Mouse (Mus musculus) small intestine, adult 2 months (tissue): Measurements from ENCODE around the gene 4930451I11Rik.

Experiments
- CTCF ChIP-seq: fragments of 200-500 bp; IDR thresholded peaks from 2 replicates; pipeline ENCODE4 v1.5.1; 2012; ENCODE audit warnings: low read depth, mild to moderate bottlenecking, control low read depth, inconsistent platforms, low read length, moderate library complexity, mixed read lengths; ENCODE audit not compliant: insufficient replicate concordance, insufficient read length; ENCODE audit errors: extremely low read depth
- POLR2A ChIP-seq: fragments of 200-500 bp; IDR thresholded peaks from 2 replicates; pipeline ENCODE4 v1.6.1; 2012; ENCODE audit warnings: low read depth, mild to moderate bottlenecking, control low read depth, inconsistent platforms, low read length, moderate library complexity

DNA sequence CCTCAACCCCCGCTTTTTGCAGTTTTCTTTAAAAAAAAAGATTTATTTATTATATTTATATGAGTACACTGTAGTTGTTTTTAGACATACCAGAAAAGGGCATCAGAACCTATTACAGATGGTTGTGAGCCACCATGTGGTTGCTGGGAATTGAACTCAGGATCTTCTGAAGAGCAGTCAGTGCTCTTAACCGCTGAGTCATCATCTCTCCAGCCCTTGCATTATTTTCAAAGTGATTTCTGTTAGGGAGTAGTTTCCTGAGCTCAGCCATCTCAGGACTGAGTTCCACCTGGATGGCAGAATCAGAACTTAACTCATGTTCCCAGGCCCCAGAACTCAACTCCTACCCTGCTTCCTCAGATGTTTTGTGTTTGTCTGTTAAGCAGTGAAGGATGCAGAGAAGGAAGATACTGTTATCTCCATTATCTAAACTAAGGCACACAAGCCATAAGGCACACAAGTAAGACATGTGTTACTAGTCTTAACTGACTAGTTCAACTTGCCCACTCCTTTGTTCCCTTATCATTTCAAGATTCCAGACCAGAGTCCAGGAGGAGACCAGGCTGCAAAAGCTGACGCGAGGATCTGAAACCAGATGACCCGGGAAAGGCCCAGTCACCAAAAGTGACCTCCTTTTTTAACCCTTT is 21.6 kb downstream of the 4930451I11Rik start:
- TF ChIP-seq CTCF (no peak), POLR2A (no peak)
